Mouse (Mus musculus): ENCODE data around the gene Abhd5. TPM values are rescaled to one million over a fixed set of nuclear protein-coding genes. Genes with fewer than 3 reads are reported as not detected.

Abhd5 gene
- total and polyA plus RNA-seq, 3 experiments, result 6.0 to 12.2 (median 8.8) TPM

GRCm38 (mm10) chr9:122401239-122401638 lies 49.8 kb downstream of the Abhd5 start:
- Histone ChIP-seq H3K27ac (ENCODE audit: insufficient read depth, low read depth) (no peak overlapping the region), H3K36me3 (replicated peaks in 1 of 2; ENCODE audit: control insufficient read depth in 1 of 2, insufficient read depth in 1 of 2, low read length in 1 of 2) (no peaks in the 10 kb centered on the region), H3K27me3 (replicated peaks) (no peaks in the 10 kb centered on the region), H3K79me2 (replicated peaks; ENCODE audit: control insufficient read depth, extremely low read depth, insufficient read depth, poor library complexity, severe bottlenecking) (no peaks in the 10 kb centered on the region), H3K4me3 (replicated peaks in 1 of 3; ENCODE audit: low read depth in 2 of 3, low read length in 2 of 3, poor library complexity in 1 of 3) (no peak overlapping the region), H3K9ac (ENCODE audit: insufficient read depth, low read depth) (no peak overlapping the region), H3K4me2 (ENCODE audit: insufficient read depth, low read depth, poor library complexity, severe bottlenecking) (no peak overlapping the region), H3K4me1 (ENCODE audit: control insufficient read depth in 1 of 2, insufficient read depth in 2 of 2) (no peaks in the 10 kb centered on the region), H3K9me3 (replicated peaks; ENCODE audit: low read length) (no peaks in the 10 kb centered on the region)
- dilution Hi-C loops (cut with MboI; ENCODE audit: extremely low pct_ligation_motif_present, extremely low pct_unique_long_range_greater_than_20kb, low sequenced_read_pairs), result no loop called here
- DNase-seq (ENCODE audit: extremely low read depth), result no peak
- in situ Hi-C loops (cut with MboI; ENCODE audit: low pct_ligation_motif_present, low pct_unique_long_range_greater_than_20kb, low sequenced_read_pairs), result no loop called here
- TF ChIP-seq CHD1 (IDR thresholded peaks at IDR 0.05; ENCODE audit: low read depth, low read length), result no peak
- no peak for TF ChIP-seq MXI1 (IDR thresholded peaks at IDR 0.05; ENCODE audit: low read depth, low read length)
- no peak for TF ChIP-seq CHD2 (IDR thresholded peaks at IDR 0.05; ENCODE audit: low read length)
- TF ChIP-seq EP300 (IDR thresholded peaks at IDR 0.05; ENCODE audit: low read length), result no peak
- TF ChIP-seq POLR2AphosphoS2 (IDR thresholded peaks at IDR 0.05; ENCODE audit: low read depth, low read length), result no peak
- TF ChIP-seq E2F4 (IDR thresholded peaks at IDR 0.05; ENCODE audit: insufficient replicate concordance, low read depth, low read length), result no peak
- no peak for TF ChIP-seq JUN (IDR thresholded peaks at IDR 0.05; ENCODE audit: insufficient read depth, low read depth, low read length)
- TF ChIP-seq POLR2A (IDR thresholded peaks at IDR 0.05; ENCODE audit: low read depth, low read length), result no peak
- no peak for TF ChIP-seq CTCF (conservative IDR thresholded peaks at IDR 0.05 in 1 of 2, IDR thresholded peaks at IDR 0.05 in 1 of 2; ENCODE audit: low read depth in 2 of 2, low read length in 2 of 2)
- no peak for TF ChIP-seq MAZ (IDR thresholded peaks at IDR 0.05; ENCODE audit: low read depth, low read length)
- no peak for TF ChIP-seq JUND (conservative IDR thresholded peaks at IDR 0.05; ENCODE audit: low read depth, low read length)

GRCm38 (mm10) chr9:122410437-122411175 lies 59.2 kb downstream of the Abhd5 start:
- TF ChIP-seq MXI1 (IDR thresholded peaks at IDR 0.05; ENCODE audit: low read depth, low read length), result no peak
- TF ChIP-seq ZKSCAN1 (IDR thresholded peaks at IDR 0.05; ENCODE audit: borderline replicate concordance, low read depth, low read length), result no peak
- no peak for TF ChIP-seq USF2 (conservative IDR thresholded peaks at IDR 0.05; ENCODE audit: low read depth, low read length)
- TF ChIP-seq PAX5 (IDR thresholded peaks at IDR 0.05; ENCODE audit: low read length), result no peak
- TF ChIP-seq ETS1 (conservative IDR thresholded peaks at IDR 0.05; ENCODE audit: low read depth, low read length), result no peak
- TF ChIP-seq MEF2A (IDR thresholded peaks at IDR 0.05; ENCODE audit: borderline replicate concordance, low read depth, low read length), result no peak
- TF ChIP-seq USF1 (IDR thresholded peaks at IDR 0.05; ENCODE audit: low read depth, low read length), result no peak
- TF ChIP-seq JUN (IDR thresholded peaks at IDR 0.05; ENCODE audit: insufficient read depth, low read depth, low read length), result no peak
- TF ChIP-seq CTCF (conservative IDR thresholded peaks at IDR 0.05 in 1 of 2, IDR thresholded peaks at IDR 0.05 in 1 of 2; ENCODE audit: low read depth in 2 of 2, low read length in 2 of 2), result no peak
- Histone ChIP-seq H3K9ac (ENCODE audit: insufficient read depth, low read depth) (no peak overlapping the region), H3K79me2 (replicated peaks; ENCODE audit: control insufficient read depth, extremely low read depth, insufficient read depth, poor library complexity, severe bottlenecking) (no peaks in the 10 kb centered on the region), H3K27ac (ENCODE audit: insufficient read depth, low read depth) (no peak overlapping the region), H3K9me3 (replicated peaks; ENCODE audit: low read length) (no peaks in the 10 kb centered on the region), H3K36me3 (replicated peaks in 1 of 2; ENCODE audit: control insufficient read depth in 1 of 2, insufficient read depth in 1 of 2, low read length in 1 of 2) (no peaks in the 10 kb centered on the region), H3K27me3 (replicated peaks) (no peaks in the 10 kb centered on the region), H3K4me2 (ENCODE audit: insufficient read depth, low read depth, poor library complexity, severe bottlenecking) (no peak overlapping the region), H3K4me1 (ENCODE audit: control insufficient read depth in 1 of 2, insufficient read depth in 2 of 2) (peaks cover 3 to 10% of the 10 kb centered on the region in 2 experiments; a peak in 3 of 4 replicates), H3K4me3 (replicated peaks in 1 of 3; ENCODE audit: low read depth in 2 of 3, low read length in 2 of 3, poor library complexity in 1 of 3) (no peak overlapping the region)
- dilution Hi-C loops (cut with MboI; ENCODE audit: extremely low pct_ligation_motif_present, extremely low pct_unique_long_range_greater_than_20kb, low sequenced_read_pairs) (no loop called here), in situ Hi-C loops (cut with MboI; ENCODE audit: low pct_ligation_motif_present, low pct_unique_long_range_greater_than_20kb, low sequenced_read_pairs) (no loop called here)
- DNase-seq (ENCODE audit: extremely low read depth), result no peak
